In genomic region chrX:137142546-137142945, GRCm38 (mm10) we compare ENCODE assay signal across 13 mouse cellular contexts. TPM values are rescaled to one million over a fixed set of nuclear protein-coding genes. Genes with fewer than 3 reads are reported as not detected.
DNase-seq lines count a peak whose midpoint lies in the region; ATAC-seq and TF ChIP-seq lines count a peak whose summit lies in the region.
"Had no signal": no experiment of that assay in that cellular context is flagged by ENCODE, and none has a peak within 500 bp of the region (broad histone marks: within the 10 kb centered on the region; RNA-seq: fewer than 3 reads in every experiment).

No protein-coding gene starts in this region.

- no peaks in the 10 kb centered on the region for H3K36me3 ChIP-seq in liver, embryonic 14.5 days (replicated peaks; ENCODE audit: control insufficient read depth, insufficient read depth, low read depth)
- H3K36me3 ChIP-seq in liver, embryonic 11.5 days (ENCODE audit: control insufficient read depth, insufficient read depth, low read length): no peaks in the 10 kb centered on the region
- H3K36me3 ChIP-seq: lung, embryonic 15.5 days had no signal

- H3K27me3 ChIP-seq in liver, embryonic 14.5 days (ENCODE audit: control insufficient read depth, insufficient read depth, low read length): no peaks in the 10 kb centered on the region
- no peaks in the 10 kb centered on the region for H3K27me3 ChIP-seq in liver, embryonic 11.5 days (replicated peaks; ENCODE audit: control insufficient read depth, insufficient read depth, low read length)
- H3K27me3 ChIP-seq: lung, embryonic 15.5 days had no signal

- H3K9ac ChIP-seq in liver, embryonic 14.5 days (replicated peaks): no peak overlapping the region
- no peak overlapping the region for H3K9ac ChIP-seq in liver, embryonic 11.5 days (ENCODE audit: low read depth, low read length)
- H3K9ac ChIP-seq: lung, embryonic 15.5 days had no signal

- no peaks in the 10 kb centered on the region for H3K9me3 ChIP-seq in liver, embryonic 14.5 days (ENCODE audit: control insufficient read depth, low read length)
- no peaks in the 10 kb centered on the region for H3K9me3 ChIP-seq in liver, embryonic 11.5 days (ENCODE audit: control insufficient read depth, low read length)
- H3K9me3 ChIP-seq: lung, embryonic 15.5 days had no signal

- H3K4me1 ChIP-seq in liver, embryonic 14.5 days (replicated peaks; ENCODE audit: control insufficient read depth in 2 of 2, insufficient read depth in 2 of 2, low read length in 1 of 2): no peaks in the 10 kb centered on the region
- no peaks in the 10 kb centered on the region for H3K4me1 ChIP-seq in liver, embryonic 11.5 days (replicated peaks; ENCODE audit: control insufficient read depth, insufficient read depth, low read length)
- H3K4me1 ChIP-seq: lung, embryonic 15.5 days had no signal

- no peak for TF ChIP-seq EP300 in liver, embryonic 14.5 days (IDR thresholded peaks at IDR 0.05; ENCODE audit: low read depth)

- H3K27ac ChIP-seq in liver, embryonic 14.5 days: no peak overlapping the region
- H3K27ac ChIP-seq in liver, embryonic 11.5 days (ENCODE audit: low read depth, low read length): no peak overlapping the region
- H3K27ac ChIP-seq: lung, embryonic 15.5 days had no signal

- WGBS in liver, embryonic 14.5 days (ENCODE audit: insufficient replicate concordance): 28% methylated on average over 2 of the region's 2 CpGs
- 23% methylated on average over 2 of the region's 2 CpGs for WGBS in liver, embryonic 11.5 days

- H3K4me3 ChIP-seq in liver, embryonic 14.5 days (ENCODE audit: insufficient read depth in 1 of 2, low read depth in 2 of 2, low read length in 2 of 2): no peak overlapping the region
- H3K4me3 ChIP-seq in liver, embryonic 11.5 days (ENCODE audit: low read depth, low read length): no peak overlapping the region
- H3K4me3 ChIP-seq: lung, embryonic 15.5 days had no signal

- peak; percentile 56 for TF ChIP-seq CTCF in liver, embryonic 14.5 days (IDR thresholded peaks at IDR 0.05; ENCODE audit: low read depth)

- no peak for ATAC-seq in liver, embryonic 14.5 days (ENCODE audit: insufficient read depth)
- no peak for ATAC-seq in liver, embryonic 11.5 days (replicated peaks; ENCODE audit: low FRiP score)
- peak; percentile 41 for ATAC-seq in CD4-positive, CD25-positive, alpha-beta regulatory T cell, adult 4 months
- 0 out of 2 replicates have a peak, but pooled peaks have one; percentile 63 for ATAC-seq in megakaryocyte-erythroid progenitor cell, adult 5-6 weeks (replicated peaks; ENCODE audit: low FRiP score, low TSS enrichment, poor library complexity, severe bottlenecking)

- no peak overlapping the region for H3K4me2 ChIP-seq in liver, embryonic 14.5 days (ENCODE audit: low read depth)
- H3K4me2 ChIP-seq in liver, embryonic 11.5 days: no peak overlapping the region
- H3K4me2 ChIP-seq: lung, embryonic 15.5 days had no signal

- DNase-seq in liver, embryonic 14.5 days (ENCODE audit: low read depth in 3 of 3, low spot score in 3 of 3): no peak
- no peak for DNase-seq in liver, embryonic 11.5 days (ENCODE audit: low spot score)
- DNase-seq in T-cell, adult 2 months (ENCODE audit: low spot score): peak; percentile 1
- DNase-seq in cerebellum, adult 11 months: no peak
- DNase-seq in adrenal gland, adult 2 months: no peak
- DNase-seq: adrenal gland, adult 8-10 months; cerebellum, adult 2 months; kidney, adult 8-10 months had no signal

RNA-seq across cellular contexts. Expression of gene Esx1, which starts 20.7 kb away (rescaled TPM):
- not detected in 2 replicates for polyA plus RNA-seq in liver, embryonic 14.5 days (2012; rRNA removed)
- not detected in 2 replicates for polyA plus RNA-seq in liver, embryonic 14.5 days (2014; fragmentation: Nextera tagmentation; extraction: Ambion mirVana)
- polyA plus RNA-seq in liver, embryonic 11.5 days (2014; fragmentation: Nextera tagmentation; extraction: Ambion mirVana): not detected in 2 replicates
- polyA plus RNA-seq in CD4-positive, CD25-positive, alpha-beta regulatory T cell, adult 4 months (2017; shearing (Covaris generic)): not detected
- not detected in 2 replicates for total RNA-seq in megakaryocyte-erythroid progenitor cell, adult 5-6 weeks (2014; fragmentation: Nextera tagmentation)
- total RNA-seq in megakaryocyte-erythroid progenitor cell, adult 5-6 weeks (2017): not detected in 2 replicates
- not detected for total RNA-seq in adrenal gland, adult 2 months (2021)
- polyA plus RNA-seq in adrenal gland, adult 2 months (2012; rRNA removed): not detected in 2 replicates
- total RNA-seq: adrenal gland, adult 8-10 months; left cerebral cortex, postnatal 10 days had no signal
- polyA plus RNA-seq: cerebellum, adult 2 months; heart, postnatal 0 days; lung, embryonic 15.5 days had no signal

Comparison
In these comparisons a context has a peak if more than half of its experiments do, and no peak if none do; other contexts are left out.
1. ATAC-seq: peak in CD4-positive, CD25-positive, alpha-beta regulatory T cell, adult 4 months (single experiment) and megakaryocyte-erythroid progenitor cell, adult 5-6 weeks (single experiment); none in liver, embryonic 14.5 days (single experiment) and liver, embryonic 11.5 days (single experiment).